Mouse (Mus musculus) testis, adult 2 months (tissue): Measurements from ENCODE around the gene Smg9.
A peak's percentile ranks its signal among the peaks of the same experiment; 100 is the strongest.

Experiments
- CTCF ChIP-seq: fragments of 200-500 bp; IDR thresholded peaks from 2 replicates; pipeline ENCODE4 v1.5.1; 2012; ENCODE audit warnings: low read depth, mild to moderate bottlenecking, inconsistent platforms, low read length, moderate library complexity; ENCODE audit not compliant: control insufficient read depth, insufficient read depth, insufficient replicate concordance
- POLR2A ChIP-seq: fragments of 200-500 bp; IDR thresholded peaks from 2 replicates; pipeline ENCODE4 v1.6.1; 2012; ENCODE audit warnings: low read depth, mild to moderate bottlenecking, inconsistent platforms, low read length, moderate library complexity; ENCODE audit not compliant: control insufficient read depth

- TF ChIP-seq POLR2A (no peak), CTCF (peak; percentile 77)
Measured at GRCm38 (mm10) chr7:24364827-24365226, 34.6 kb upstream of the Smg9 start.
